Mouse (Mus musculus) forebrain, embryonic 10.5 days (tissue): ENCODE measurements around the gene Dlgap1. TPM values are rescaled to one million over a fixed set of nuclear protein-coding genes. Genes with fewer than 3 reads are reported as not detected.

Experiments
- DNase-seq: peaks from one replicate; pipeline ENCODE4 v3.0.0-alpha.2; 2017; ENCODE audit warnings: low spot score; ENCODE audit errors: extremely low spot score
- H3K27ac ChIP-seq: fragments of 300-500 bp; sonication (generic); 2 replicates; pipeline ENCODE4 v1.5.1; 2016; ENCODE audit warnings: mild to moderate bottlenecking
- H3K27me3 ChIP-seq: fragments of 300-500 bp; sonication (generic); 2 replicates; pipeline ENCODE4 v1.6.1; 2016; ENCODE audit warnings: mild to moderate bottlenecking; ENCODE audit not compliant: poor library complexity, severe bottlenecking
- H3K36me3 ChIP-seq: fragments of 300-500 bp; sonication (generic); replicated peaks from 2 replicates; pipeline ENCODE4 v1.6.1; 2016; ENCODE audit warnings: mild to moderate bottlenecking, moderate library complexity
- H3K4me1 ChIP-seq: fragments of 300-500 bp; sonication (generic); 2 replicates; pipeline ENCODE4 v1.6.1; 2016
- H3K4me3 ChIP-seq: fragments of 300-500 bp; sonication (generic); 2 replicates; pipeline ENCODE4 v1.5.1; 2016; ENCODE audit warnings: mild to moderate bottlenecking, moderate library complexity
- H3K9me3 ChIP-seq: fragments of 300-500 bp; sonication (generic); 2 replicates; pipeline ENCODE4 v1.6.1; 2016; ENCODE audit warnings: mild to moderate bottlenecking, moderate library complexity
- WGBS: fragments of 180-500 bp; shearing (Covaris S2); methylation state at CpG from one replicate; pipeline ENCODE4 v1.1.7; 2016; 5-methylcytosine and 5-hydroxymethylcytosine counted together
- polyA plus RNA-seq: library from polyadenylated mRNA; unstranded; fragments of >200 nt; fragmentation: Nextera tagmentation; extraction: Ambion mirVana; gene quantifications from 2 replicates; pipeline ENCODE4 v1.2.1, GENCODE M21; 2016

Dlgap1 gene
- polyA plus RNA-seq, 1 experiment from 2014 or later: 0.82 TPM

GRCm38 (mm10) chr17:70690174-70690573 is 721.3 kb downstream of the Dlgap1 start:
- Histone ChIP-seq H3K4me1 (no peaks in the 10 kb centered on the region), H3K27ac (no peak overlapping the region), H3K9me3 (no peaks in the 10 kb centered on the region), H3K36me3 (no peaks in the 10 kb centered on the region), H3K4me3 (no peak overlapping the region), H3K27me3 (no peaks in the 10 kb centered on the region)
- DNase-seq: no peak
- WGBS: 92% methylated on average over 6 of the region's 6 CpGs

GRCm38 (mm10) chr17:70690598-70690997 is 721.7 kb downstream of the Dlgap1 start:
- no peak for DNase-seq
- H3K27me3 ChIP-seq: no peaks in the 10 kb centered on the region
- H3K4me3 ChIP-seq: no peak overlapping the region
- no peak overlapping the region for H3K27ac ChIP-seq
- H3K9me3 ChIP-seq: no peaks in the 10 kb centered on the region
- no peaks in the 10 kb centered on the region for H3K36me3 ChIP-seq
- 90% methylated on average over 8 of the region's 8 CpGs for WGBS
- no peaks in the 10 kb centered on the region for H3K4me1 ChIP-seq

GRCm38 (mm10) chr17:70706976-70707818 is 738.3 kb downstream of the Dlgap1 start:
- 4% methylated on average over 28 of the region's 28 CpGs for WGBS
- Histone ChIP-seq H3K4me1 (peaks cover 20% of the 10 kb centered on the region), H3K9me3 (no peaks in the 10 kb centered on the region), H3K27ac (peak overlapping the region; percentile 70), H3K36me3 (no peaks in the 10 kb centered on the region), H3K27me3 (peaks cover 29% of the 10 kb centered on the region), H3K4me3 (peak overlapping the region; percentile 46)
- peak; percentile 87 for DNase-seq

GRCm38 (mm10) chr17:70707819-70708140 is 738.9 kb downstream of the Dlgap1 start:
- Histone ChIP-seq H3K4me3 (peak overlapping the region; percentile 46), H3K36me3 (no peaks in the 10 kb centered on the region), H3K4me1 (peaks cover 20% of the 10 kb centered on the region), H3K9me3 (no peaks in the 10 kb centered on the region), H3K27me3 (peaks cover 29% of the 10 kb centered on the region), H3K27ac (peak overlapping the region; percentile 70; the same call in 1 of the 2 replicates)
- WGBS: 40% methylated on average over 6 of the region's 6 CpGs
- no peak for DNase-seq

- Histone ChIP-seq H3K36me3 (no peaks in the 10 kb centered on the region), H3K27ac (no peak overlapping the region), H3K4me1 (peaks cover 28% of the 10 kb centered on the region), H3K4me3 (no peak overlapping the region), H3K9me3 (no peaks in the 10 kb centered on the region), H3K27me3 (peaks cover 29% of the 10 kb centered on the region)
- WGBS: 80% methylated on average over 5 of the region's 5 CpGs
- no peak for DNase-seq
Measured at GRCm38 (mm10) chr17:70709545-70709944, 740.7 kb downstream of the Dlgap1 start.

DNA sequence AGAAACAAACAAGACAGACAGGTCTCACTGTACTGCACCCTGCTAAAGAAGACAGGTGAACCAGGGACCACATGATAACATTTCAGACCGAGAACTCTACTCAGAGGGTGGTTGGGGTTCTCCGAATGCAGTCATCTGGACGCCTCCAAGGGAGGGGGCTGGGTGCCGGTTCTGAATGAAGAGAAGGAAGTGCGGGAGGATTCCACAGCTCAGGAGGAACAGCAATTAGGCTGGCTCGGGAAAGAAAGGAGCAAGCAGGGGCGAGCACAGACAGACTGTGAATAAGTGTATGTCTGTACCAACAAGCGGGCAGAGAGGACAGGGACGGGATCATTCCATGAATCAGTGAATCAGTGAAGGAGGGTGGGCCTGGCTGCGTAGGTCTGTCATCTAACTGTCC is 744.6 kb downstream of the Dlgap1 start:
- H3K4me1 ChIP-seq: peaks cover 12% of the 10 kb centered on the region
- H3K4me3 ChIP-seq: no peak overlapping the region
- no peak overlapping the region for H3K27ac ChIP-seq
- DNase-seq: no peak
- H3K27me3 ChIP-seq: peaks cover 15% of the 10 kb centered on the region
- H3K36me3 ChIP-seq: no peaks in the 10 kb centered on the region
- 59% methylated on average over 10 of the region's 10 CpGs for WGBS
- no peaks in the 10 kb centered on the region for H3K9me3 ChIP-seq

GRCm38 (mm10) chr17:70719684-70720324 is 750.9 kb downstream of the Dlgap1 start:
- Histone ChIP-seq H3K9me3 (no peaks in the 10 kb centered on the region), H3K4me3 (no peak overlapping the region), H3K36me3 (no peaks in the 10 kb centered on the region), H3K27me3 (no peaks in the 10 kb centered on the region), H3K27ac (no peak overlapping the region), H3K4me1 (peaks cover 13% of the 10 kb centered on the region)
- DNase-seq: no peak
- WGBS: 93% methylated on average over 11 of the region's 11 CpGs

- WGBS: 22% methylated on average over 8 of the region's 8 CpGs
- H3K9me3 ChIP-seq: no peaks in the 10 kb centered on the region
- H3K36me3 ChIP-seq: no peaks in the 10 kb centered on the region
- DNase-seq: peak; percentile 39
- H3K4me1 ChIP-seq: peaks cover 13% of the 10 kb centered on the region
- peak overlapping the region; percentile 40; the same call in 1 of the 2 replicates for H3K27ac ChIP-seq
- H3K27me3 ChIP-seq: no peaks in the 10 kb centered on the region
- H3K4me3 ChIP-seq: no peak overlapping the region
Measured at GRCm38 (mm10) chr17:70720766-70721165, 751.9 kb downstream of the Dlgap1 start.

DNA sequence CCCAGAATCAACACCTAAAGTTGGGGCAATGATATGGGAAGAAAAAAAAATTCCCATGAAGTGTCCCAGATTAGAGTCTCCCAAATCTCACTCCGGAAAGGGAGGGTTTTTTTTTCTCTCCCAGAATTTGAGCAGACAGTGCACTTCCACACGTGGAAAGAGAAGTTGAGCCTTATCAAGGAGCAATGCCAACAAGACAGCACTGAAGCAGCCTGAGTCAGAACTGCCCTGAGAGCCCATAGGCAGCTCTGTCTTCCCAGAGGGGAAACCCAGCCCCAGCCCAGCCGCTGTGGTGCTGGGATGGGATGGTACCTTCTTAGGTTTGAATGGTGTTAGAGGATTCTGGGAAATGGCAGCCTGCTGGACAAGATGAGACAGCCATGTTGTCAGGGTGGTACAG is 753.3 kb downstream of the Dlgap1 start:
- H3K4me1 ChIP-seq: peaks cover 13% of the 10 kb centered on the region
- H3K4me3 ChIP-seq: no peak overlapping the region
- H3K9me3 ChIP-seq: no peaks in the 10 kb centered on the region
- WGBS: 83% methylated on average over 3 of the region's 3 CpGs
- no peak for DNase-seq
- H3K27ac ChIP-seq: no peak overlapping the region
- no peaks in the 10 kb centered on the region for H3K27me3 ChIP-seq
- H3K36me3 ChIP-seq: no peaks in the 10 kb centered on the region

DNA sequence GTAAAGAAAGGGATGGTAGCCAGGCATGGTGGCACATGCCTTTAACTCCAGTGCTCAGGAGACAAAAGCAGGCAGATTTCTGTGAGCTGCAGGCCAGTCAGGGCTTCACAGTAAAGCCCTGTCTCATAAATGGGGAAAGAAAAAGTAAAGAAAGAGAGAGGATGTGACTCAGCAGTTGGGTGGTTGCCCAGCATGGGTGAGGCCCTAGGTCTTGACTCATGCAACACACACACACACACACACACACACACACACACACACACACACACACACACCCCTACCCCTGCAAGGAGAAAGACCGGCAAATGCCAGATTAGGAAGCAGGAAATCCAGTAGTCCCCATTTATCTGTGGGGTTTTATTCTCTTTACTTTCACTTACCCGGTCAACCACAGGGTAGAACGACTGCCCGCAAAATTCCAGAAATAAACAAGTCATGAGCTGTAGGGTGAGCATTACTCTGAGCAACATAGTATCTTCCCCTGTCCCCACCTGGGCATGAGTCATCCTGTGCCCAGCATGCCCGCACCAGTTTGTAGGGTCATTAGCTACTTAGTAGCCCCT is 759.9 kb downstream of the Dlgap1 start:
- 91% methylated on average over 5 of the region's 5 CpGs for WGBS
- Histone ChIP-seq H3K4me3 (no peak overlapping the region), H3K4me1 (no peaks in the 10 kb centered on the region), H3K27ac (no peak overlapping the region), H3K36me3 (no peaks in the 10 kb centered on the region), H3K27me3 (no peaks in the 10 kb centered on the region), H3K9me3 (no peaks in the 10 kb centered on the region)
- DNase-seq: no peak

DNA sequence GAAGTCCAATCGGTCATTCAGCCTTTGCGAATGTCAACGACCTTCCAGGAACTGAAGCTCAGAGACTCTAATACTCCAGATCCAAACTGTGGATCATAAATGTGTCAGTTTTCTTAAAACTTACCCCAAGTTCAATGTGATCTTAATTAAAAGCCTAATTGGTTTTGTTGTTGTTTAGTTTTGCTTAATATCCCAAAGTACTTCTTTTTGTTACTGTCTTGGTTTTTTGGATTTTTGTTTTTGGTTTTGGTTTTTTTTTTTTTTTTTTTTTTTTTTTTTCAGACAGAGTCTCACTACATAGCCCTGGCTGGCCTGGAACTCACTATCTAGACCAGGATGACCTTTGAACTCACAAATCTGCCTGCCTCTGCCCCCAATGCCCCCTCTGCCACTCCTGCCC is 765.9 kb downstream of the Dlgap1 start:
- Histone ChIP-seq H3K27me3 (no peaks in the 10 kb centered on the region), H3K4me3 (no peak overlapping the region), H3K27ac (no peak overlapping the region), H3K9me3 (no peaks in the 10 kb centered on the region; the same call in 1 of the 2 replicates), H3K36me3 (no peaks in the 10 kb centered on the region), H3K4me1 (peaks cover 23% of the 10 kb centered on the region)
- WGBS: 94% methylated on average over 3 of the region's 3 CpGs
- no peak for DNase-seq

GRCm38 (mm10) chr17:70735396-70735795 is 766.5 kb downstream of the Dlgap1 start:
- Histone ChIP-seq H3K27ac (no peak overlapping the region), H3K4me3 (no peak overlapping the region), H3K9me3 (no peaks in the 10 kb centered on the region; the same call in 1 of the 2 replicates), H3K36me3 (no peaks in the 10 kb centered on the region), H3K27me3 (no peaks in the 10 kb centered on the region), H3K4me1 (peaks cover 23% of the 10 kb centered on the region)
- WGBS: 84% methylated on average over 3 of the region's 3 CpGs
- DNase-seq: no peak

GRCm38 (mm10) chr17:70737424-70737823 is 768.6 kb downstream of the Dlgap1 start:
- H3K27me3 ChIP-seq: no peaks in the 10 kb centered on the region
- no peaks in the 10 kb centered on the region for H3K36me3 ChIP-seq
- DNase-seq: peak; percentile 49
- H3K4me1 ChIP-seq: peaks cover 23% of the 10 kb centered on the region
- no peaks in the 10 kb centered on the region; the same call in 1 of the 2 replicates for H3K9me3 ChIP-seq
- WGBS: 4% methylated on average over 6 of the region's 6 CpGs
- peak overlapping the region; percentile 86 for H3K27ac ChIP-seq
- peak overlapping the region; percentile 39 for H3K4me3 ChIP-seq
